Mouse (Mus musculus): Measurements from ENCODE around the gene Sept9.
"Not testable (repeated sequence)": the region's sequence is repeated elsewhere in the genome, so short reads cannot be mapped to it uniquely, and the experiment has no call there.

DNA sequence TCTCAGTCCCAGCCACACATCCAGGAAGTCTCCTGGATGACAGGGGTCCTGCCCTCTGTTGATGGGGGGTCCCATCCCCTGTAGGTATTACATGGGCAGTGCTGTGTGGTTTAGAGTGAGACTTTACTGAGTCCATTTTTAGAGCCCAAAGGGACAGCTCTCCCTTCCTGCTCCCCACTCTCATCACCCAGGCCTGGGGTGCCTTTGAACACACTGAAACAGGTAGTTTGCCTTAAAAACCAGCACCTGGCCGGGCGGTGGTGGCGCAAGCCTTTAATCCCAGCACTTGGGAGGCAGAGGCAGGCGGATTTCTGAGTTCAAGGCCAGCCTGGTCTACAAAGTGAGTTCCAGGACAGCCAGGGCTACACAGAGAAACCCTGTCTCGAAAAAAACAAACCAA lies 125.3 kb downstream of the Sept9 start:
- not testable (repeated sequence) for TF ChIP-seq TAL1, GATA1 (IDR thresholded peaks at IDR 0.05; ENCODE audit: low read length)
